Mouse (Mus musculus) left cerebral cortex, adult 11 months (tissue): ENCODE measurements around the gene Cylc2.

Experiments
- DNase-seq: peaks from one replicate; pipeline ENCODE4 v3.0.0; 2022; ENCODE audit warnings: low spot score

Cylc2 gene

GRCm38 (mm10) chr4:51216378-51216777 is at the start of gene Cylc2:
Gene Cylc2 (plus strand): TSS chr4:51216678.
- DNase-seq: no peak
